8 mouse cellular contexts compared by ENCODE assay signal in genomic region chr5:98180888-98181635, GRCm38 (mm10). TPM values are rescaled to one million over a fixed set of nuclear protein-coding genes. Genes with fewer than 3 reads are reported as not detected.
DNase-seq lines count a peak whose midpoint lies in the region; ATAC-seq and TF ChIP-seq lines count a peak whose summit lies in the region.

No protein-coding gene starts in this region.

- no peak for TF ChIP-seq POLR2A in lung, adult 2 months (IDR thresholded peaks at IDR 0.05; ENCODE audit: borderline replicate concordance, extremely low read depth, low read depth, low read length)

- 0 out of 2 replicates have a peak, but pooled peaks cover 2% of the 10 kb centered on the region for H3K4me1 ChIP-seq in lung, adult 2 months (ENCODE audit: control insufficient read depth, insufficient read depth, low read length)
- no peaks in the 10 kb centered on the region for H3K4me1 ChIP-seq in heart, postnatal 0 days (ENCODE audit: control insufficient read depth, insufficient read depth)
- peaks cover 61% of the 10 kb centered on the region for H3K4me1 ChIP-seq in midbrain, embryonic 13.5 days (replicated peaks)

- H3K4me2 ChIP-seq in heart, postnatal 0 days (ENCODE audit: low read depth, low read length): peak overlapping the region; percentile 14; the same call in 1 of the 2 replicates
- peak overlapping the region; percentile 74 for H3K4me2 ChIP-seq in midbrain, embryonic 13.5 days (replicated peaks)

- no peak overlapping the region for H3K27ac ChIP-seq in heart, postnatal 0 days (ENCODE audit: low read depth)
- peak overlapping the region; percentile 78 for H3K27ac ChIP-seq in midbrain, embryonic 13.5 days

- no peak overlapping the region for H3K9ac ChIP-seq in heart, postnatal 0 days (replicated peaks; ENCODE audit: low read depth, low read length)
- peak overlapping the region; percentile 66 for H3K9ac ChIP-seq in midbrain, embryonic 13.5 days (replicated peaks)

- no peak for TF ChIP-seq EP300 in heart, postnatal 0 days (IDR thresholded peaks at IDR 0.05; ENCODE audit: low read depth)

- no peak for ATAC-seq in heart, postnatal 0 days (ENCODE audit: insufficient read depth, low read depth)
- ATAC-seq in midbrain, embryonic 13.5 days: peak; percentile 41
- no peak for ATAC-seq in CD4-positive, CD25-positive, alpha-beta regulatory T cell, adult 4 months

- H3K9me3 ChIP-seq in heart, postnatal 0 days (replicated peaks; ENCODE audit: control insufficient read depth, low read length): no peaks in the 10 kb centered on the region
- H3K9me3 ChIP-seq in midbrain, embryonic 13.5 days: no peaks in the 10 kb centered on the region

- TF ChIP-seq CTCF in lung, adult 2 months (IDR thresholded peaks at IDR 0.05; ENCODE audit: insufficient read depth, low read length): no peak
- no peak for TF ChIP-seq CTCF in heart, postnatal 0 days (IDR thresholded peaks at IDR 0.05; ENCODE audit: low read depth)

- 2% methylated on average over 27 of the region's 27 CpGs for WGBS in lung, adult 2 months
- under 1% methylated on average over 27 of the region's 27 CpGs for WGBS in heart, postnatal 0 days
- under 1% methylated on average over 27 of the region's 27 CpGs for WGBS in midbrain, embryonic 13.5 days

- no peaks in the 10 kb centered on the region for H3K36me3 ChIP-seq in heart, postnatal 0 days (replicated peaks; ENCODE audit: control insufficient read depth, insufficient read depth, low read length)
- H3K36me3 ChIP-seq in midbrain, embryonic 13.5 days: no peaks in the 10 kb centered on the region

- DNase-seq in lung, adult 2 months: no peak
- no peak for DNase-seq in lung, postnatal 36 days
- DNase-seq in cerebellum, postnatal 36 days: peak; percentile 65 to 73
- DNase-seq in heart, postnatal 0 days (ENCODE audit: low spot score): no peak
- no peak for DNase-seq in thymus, adult 18-20 months
- no peak for DNase-seq in adrenal gland, postnatal 14 days

- H3K4me3 ChIP-seq in lung, adult 2 months (replicated peaks; ENCODE audit: extremely low read depth, low read depth, low read length): peak overlapping the region; percentile 64
- H3K4me3 ChIP-seq in heart, postnatal 0 days (ENCODE audit: low read depth, low read length): peak overlapping the region; percentile 6; the same call in 1 of the 2 replicates
- peak overlapping the region; percentile 55 for H3K4me3 ChIP-seq in midbrain, embryonic 13.5 days (replicated peaks)

- peaks cover 93% of the 10 kb centered on the region for H3K27me3 ChIP-seq in heart, postnatal 0 days (ENCODE audit: control insufficient read depth, insufficient read depth, low read length)
- peaks cover 72% of the 10 kb centered on the region for H3K27me3 ChIP-seq in midbrain, embryonic 13.5 days

RNA-seq across cellular contexts. Expression of gene Prdm8, which starts 14.1 kb away (rescaled TPM):
- 3.6 and 4.7 TPM in 2 replicates for polyA plus RNA-seq in lung, adult 2 months (2012; rRNA removed)
- total RNA-seq in heart, postnatal 0 days (2014; rRNA removed; ENCODE audit: low replicate concordance): 0.19 TPM in 1 of 2 replicates, not detected in the other
- not detected in 2 replicates for polyA plus RNA-seq in heart, postnatal 0 days (2015; fragmentation: Nextera tagmentation; extraction: Ambion mirVana)
- polyA plus RNA-seq in midbrain, embryonic 13.5 days (2015; fragmentation: Nextera tagmentation; extraction: Ambion mirVana): 2.0 and 2.5 TPM in 2 replicates
- polyA plus RNA-seq in CD4-positive, CD25-positive, alpha-beta regulatory T cell, adult 4 months (2017; shearing (Covaris generic)): not detected
- total RNA-seq in adrenal gland, postnatal 14 days (2021): 0.19 and 0.34 TPM in 2 replicates

Comparison
In these comparisons a context has a peak if more than half of its experiments do, and no peak if none do; other contexts are left out.
1. DNase-seq: peak in cerebellum, postnatal 36 days (2 of 2); none in lung, adult 2 months (single experiment), lung, postnatal 36 days (single experiment), heart, postnatal 0 days (single experiment), thymus, adult 18-20 months (0 of 2) and adrenal gland, postnatal 14 days (single experiment).
2. H3K4me3 ChIP-seq: peak in every context shown above with its lines; median percentile 64 in lung, adult 2 months; 55 in midbrain, embryonic 13.5 days; 6 in heart, postnatal 0 days.